Mouse (Mus musculus): ENCODE data around the gene Hs3st3b1. TPM values are rescaled to one million over a fixed set of nuclear protein-coding genes. Genes with fewer than 3 reads are reported as not detected.

Gene Hs3st3b1
- 10.8 to 11.5 TPM (median 11.2 TPM) in 4 replicates for total RNA-seq (2023)

DNA sequence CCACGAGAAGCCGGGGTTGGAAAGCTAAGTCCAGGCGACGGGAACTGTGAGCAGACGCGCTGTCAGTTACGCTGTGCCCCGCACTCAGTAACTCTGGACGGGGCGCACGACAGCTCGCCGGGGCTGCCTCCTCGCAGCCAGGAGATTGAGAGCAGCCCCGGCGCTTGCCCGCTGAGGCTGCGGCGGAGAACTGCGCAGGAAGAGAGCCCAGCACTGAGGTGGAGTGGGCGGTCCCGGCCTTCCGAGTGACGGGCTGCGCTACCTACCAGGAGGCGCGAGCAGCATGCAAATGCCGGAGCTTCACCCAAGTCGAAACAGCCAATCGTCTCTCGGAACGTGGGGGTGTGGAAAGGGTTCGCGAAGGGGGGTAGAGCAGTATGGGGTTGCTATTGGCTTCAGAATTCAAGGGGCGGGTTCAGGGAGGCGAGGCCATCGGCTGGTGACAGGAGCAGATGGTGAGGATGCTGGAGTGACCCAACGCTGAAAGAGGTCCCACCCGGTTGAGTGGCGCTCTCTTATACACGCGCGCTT lies at the start of gene Hs3st3b1:
Gene Hs3st3b1 (minus strand): TSS at position 200 of the 531 bp plus-strand sequence.

Other genes with a start within 250 kb of the Hs3st3b1 start
- 16.4 to 21.7 TPM (median 20.7 TPM) in 4 replicates for gene Cox10, start 157.2 kb upstream of the Hs3st3b1 start, total RNA-seq (2023)